Mouse (Mus musculus) lung, embryonic 16.5 days (tissue): ENCODE measurements around the gene Msx3. TPM values are rescaled to one million over a fixed set of nuclear protein-coding genes. Genes with fewer than 3 reads are reported as not detected.

Source experiments
- ATAC-seq: fragments of 200-750 bp; cut with Nextera tagmentation; 2 replicates; pipeline ENCODE4 v1.8.0; 2017; ENCODE audit warnings: low read depth, mild to moderate bottlenecking, moderate library complexity
- H3K27ac ChIP-seq: fragments of 300-500 bp; sonication (generic); 2 replicates; pipeline ENCODE4 v1.5.1; 2014; ENCODE audit warnings: mild to moderate bottlenecking, control low read depth, low read length
- H3K27me3 ChIP-seq: fragments of 300-500 bp; sonication (generic); 2 replicates; pipeline ENCODE4 v1.6.1; 2014; ENCODE audit warnings: low read depth, low read length, mixed read lengths; ENCODE audit not compliant: control insufficient read depth, insufficient read depth
- H3K36me3 ChIP-seq: fragments of 300-500 bp; sonication (generic); 2 replicates; pipeline ENCODE4 v1.6.1; 2014; ENCODE audit warnings: low read length; ENCODE audit not compliant: control insufficient read depth, insufficient read depth
- H3K4me1 ChIP-seq: fragments of 300-500 bp; sonication (generic); replicated peaks from 2 replicates; pipeline ENCODE4 v1.6.1; 2014; ENCODE audit warnings: low read length, mixed read lengths; ENCODE audit not compliant: control insufficient read depth, insufficient read depth
- H3K4me2 ChIP-seq: fragments of 300-500 bp; sonication (generic); 2 replicates; pipeline ENCODE4 v1.6.1; 2014; ENCODE audit warnings: low read depth, low read length, control low read depth
- H3K4me3 ChIP-seq: fragments of 300-500 bp; sonication (generic); 2 replicates; pipeline ENCODE4 v1.5.1; 2014; ENCODE audit warnings: mild to moderate bottlenecking, low read length, control low read depth
- H3K9ac ChIP-seq: fragments of 300-500 bp; sonication (generic); 2 replicates; pipeline ENCODE4 v1.6.1; 2014; ENCODE audit warnings: low read length, control low read depth
- H3K9me3 ChIP-seq: fragments of 300-500 bp; sonication (generic); 2 replicates; pipeline ENCODE4 v1.6.1; 2016; ENCODE audit warnings: low read length; ENCODE audit not compliant: control insufficient read depth
- WGBS: fragments of 180-500 bp; shearing (Covaris S2); extraction: QIAGEN DNeasy Blood & Tissue Kit; methylation state at CpG from one replicate; pipeline ENCODE4 v1.1.7; 2014; 5-methylcytosine and 5-hydroxymethylcytosine counted together
- polyA plus RNA-seq: library from polyadenylated mRNA; unstranded; fragments of >200 nt; fragmentation: Nextera tagmentation; extraction: Ambion mirVana; gene quantifications from 2 replicates; pipeline ENCODE4 v1.2.1, GENCODE M21; 2015

Gene Msx3
- polyA plus RNA-seq, 1 experiment from 2014 or later: not detected

DNA sequence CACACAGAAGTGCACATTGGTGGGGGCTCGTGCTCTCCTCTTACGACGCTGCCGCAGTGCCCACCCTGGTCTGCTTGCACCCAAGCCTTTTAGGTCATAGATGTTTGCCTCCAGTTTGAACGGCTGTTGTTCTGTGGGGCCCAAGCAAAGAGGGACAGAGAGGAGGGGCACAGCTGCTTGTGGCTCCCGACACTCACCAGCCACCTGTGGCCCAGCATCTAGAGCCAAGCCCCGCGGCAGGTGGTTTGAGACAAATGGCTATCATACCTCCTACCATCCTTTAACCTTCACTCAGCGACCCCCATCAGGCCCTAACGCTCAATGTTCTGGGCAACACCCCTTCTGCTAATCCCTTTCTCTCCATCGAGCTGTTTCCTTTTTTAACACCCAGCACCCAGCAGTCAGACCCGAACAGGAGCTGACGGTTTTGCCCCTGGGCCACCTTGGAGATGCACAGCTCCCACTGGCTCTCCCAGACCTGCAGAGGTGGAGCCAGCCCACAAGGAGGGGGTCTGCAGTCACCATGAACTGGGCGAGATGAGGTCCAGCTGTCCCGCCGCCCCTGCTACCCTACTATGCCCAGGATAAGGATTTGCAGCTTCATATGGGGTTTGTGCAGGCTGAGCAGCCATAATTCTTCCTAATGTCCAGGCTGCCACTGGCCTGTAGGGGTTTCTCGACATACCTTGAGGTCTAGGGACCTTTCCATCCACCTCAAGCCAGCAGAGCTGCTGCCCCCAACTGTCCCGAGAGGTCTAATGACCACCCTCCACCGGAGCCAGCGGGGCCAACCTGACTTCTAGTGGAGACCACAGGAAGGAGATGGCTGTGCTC is 32.7 kb upstream of the Msx3 start:
- WGBS: 18% methylated on average over 20 of the region's 20 CpGs
- Histone ChIP-seq H3K27me3 (peaks cover 39% of the 10 kb centered on the region), H3K4me2 (no peak overlapping the region), H3K36me3 (no peaks in the 10 kb centered on the region), H3K27ac (no peak overlapping the region), H3K9ac (no peak overlapping the region), H3K9me3 (no peaks in the 10 kb centered on the region), H3K4me3 (no peak overlapping the region), H3K4me1 (no peaks in the 10 kb centered on the region; the same call in 1 of the 2 replicates)
- no peak for ATAC-seq

DNA sequence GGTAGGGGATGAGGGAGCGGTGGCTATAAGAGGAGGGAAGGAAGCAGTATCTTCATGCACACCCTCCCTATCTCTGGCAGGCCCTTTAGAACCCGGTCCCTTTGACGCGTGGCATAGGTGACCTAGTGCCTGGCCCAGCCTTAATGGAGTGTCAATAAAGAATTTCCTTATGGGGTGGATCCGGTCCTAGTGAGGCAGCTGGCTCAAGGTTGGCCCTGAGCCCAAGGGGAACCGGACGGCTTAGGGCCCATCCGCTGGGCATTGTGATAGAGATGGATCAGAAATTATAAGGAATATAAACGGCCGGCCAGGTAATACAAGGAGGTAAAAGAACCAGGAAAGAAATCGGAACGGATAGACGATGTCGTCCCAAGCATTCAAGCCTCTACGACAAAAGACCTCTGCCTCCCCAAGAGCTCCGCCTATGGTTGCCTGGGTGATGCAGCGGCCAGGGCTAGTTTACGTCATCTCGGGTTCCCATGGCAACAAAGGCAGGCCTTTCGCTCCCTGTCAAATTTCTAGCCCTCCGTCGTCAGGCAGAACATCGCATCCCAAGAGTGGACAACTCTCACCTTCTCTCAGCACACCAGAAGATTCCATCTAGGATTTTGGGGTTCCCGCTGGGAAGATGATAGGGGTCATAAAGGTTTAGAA is 31.7 kb upstream of the Msx3 start:
- no peaks in the 10 kb centered on the region for H3K9me3 ChIP-seq
- H3K27ac ChIP-seq: no peak overlapping the region
- peak overlapping the region; percentile 17 for H3K4me3 ChIP-seq
- H3K9ac ChIP-seq: no peak overlapping the region
- ATAC-seq: peak; percentile 77
- WGBS: 3% methylated on average over 24 of the region's 24 CpGs
- peaks cover 39% of the 10 kb centered on the region for H3K27me3 ChIP-seq
- H3K4me2 ChIP-seq: peak overlapping the region; percentile 37
- H3K4me1 ChIP-seq: no peaks in the 10 kb centered on the region; the same call in 1 of the 2 replicates
- no peaks in the 10 kb centered on the region for H3K36me3 ChIP-seq

DNA sequence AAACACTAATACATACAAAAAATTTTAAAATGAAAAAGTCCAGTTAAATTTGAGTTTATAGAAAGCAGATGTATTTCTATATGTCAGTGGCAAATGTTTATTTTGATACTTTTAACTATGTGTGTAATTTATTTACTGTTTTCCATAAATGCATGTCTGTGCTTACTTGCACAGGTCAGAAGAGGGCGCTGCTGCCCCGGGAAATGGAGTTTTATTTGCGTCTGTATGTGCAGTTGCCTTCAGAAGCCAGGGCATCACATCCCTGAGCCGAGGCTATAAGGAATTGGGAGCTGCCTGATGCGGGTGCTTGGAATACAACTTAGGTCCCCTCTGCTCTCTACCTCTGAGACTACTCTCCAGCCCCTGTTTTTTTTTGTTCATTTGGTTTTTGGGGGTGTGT is 29.8 kb upstream of the Msx3 start:
- Histone ChIP-seq H3K27me3 (peaks cover 39% of the 10 kb centered on the region), H3K36me3 (no peaks in the 10 kb centered on the region), H3K27ac (no peak overlapping the region), H3K9ac (no peak overlapping the region), H3K9me3 (no peaks in the 10 kb centered on the region), H3K4me1 (no peaks in the 10 kb centered on the region; the same call in 1 of the 2 replicates), H3K4me3 (no peak overlapping the region), H3K4me2 (no peak overlapping the region)
- WGBS: 4% methylated on average over 5 of the region's 5 CpGs
- ATAC-seq: no peak

DNA sequence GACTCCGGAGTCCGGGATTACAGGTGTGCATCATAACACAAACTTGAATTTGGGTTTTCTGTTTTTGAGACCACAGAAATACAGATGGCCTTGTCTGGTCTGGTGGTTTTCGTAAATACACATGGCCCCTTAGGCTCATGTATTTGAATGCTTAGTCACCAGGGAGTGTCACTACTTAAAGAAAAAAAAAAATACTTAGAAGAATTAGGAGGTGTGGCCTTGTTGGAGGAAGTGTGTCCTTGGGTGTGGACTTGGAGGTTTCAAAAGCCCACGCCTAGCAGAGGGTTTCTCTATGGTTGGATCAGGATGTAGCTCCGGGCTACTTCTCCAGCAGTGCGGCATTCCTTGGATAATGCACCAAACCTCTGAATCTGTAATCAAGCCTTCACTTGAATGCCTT is 28.8 kb upstream of the Msx3 start:
- no peak overlapping the region for H3K9ac ChIP-seq
- no peak overlapping the region for H3K27ac ChIP-seq
- H3K4me2 ChIP-seq: no peak overlapping the region
- ATAC-seq: no peak
- H3K4me1 ChIP-seq: no peaks in the 10 kb centered on the region; the same call in 1 of the 2 replicates
- no peaks in the 10 kb centered on the region for H3K9me3 ChIP-seq
- 65% methylated on average over 6 of the region's 6 CpGs for WGBS
- no peak overlapping the region for H3K4me3 ChIP-seq
- H3K27me3 ChIP-seq: peaks cover 37% of the 10 kb centered on the region
- no peaks in the 10 kb centered on the region for H3K36me3 ChIP-seq

DNA sequence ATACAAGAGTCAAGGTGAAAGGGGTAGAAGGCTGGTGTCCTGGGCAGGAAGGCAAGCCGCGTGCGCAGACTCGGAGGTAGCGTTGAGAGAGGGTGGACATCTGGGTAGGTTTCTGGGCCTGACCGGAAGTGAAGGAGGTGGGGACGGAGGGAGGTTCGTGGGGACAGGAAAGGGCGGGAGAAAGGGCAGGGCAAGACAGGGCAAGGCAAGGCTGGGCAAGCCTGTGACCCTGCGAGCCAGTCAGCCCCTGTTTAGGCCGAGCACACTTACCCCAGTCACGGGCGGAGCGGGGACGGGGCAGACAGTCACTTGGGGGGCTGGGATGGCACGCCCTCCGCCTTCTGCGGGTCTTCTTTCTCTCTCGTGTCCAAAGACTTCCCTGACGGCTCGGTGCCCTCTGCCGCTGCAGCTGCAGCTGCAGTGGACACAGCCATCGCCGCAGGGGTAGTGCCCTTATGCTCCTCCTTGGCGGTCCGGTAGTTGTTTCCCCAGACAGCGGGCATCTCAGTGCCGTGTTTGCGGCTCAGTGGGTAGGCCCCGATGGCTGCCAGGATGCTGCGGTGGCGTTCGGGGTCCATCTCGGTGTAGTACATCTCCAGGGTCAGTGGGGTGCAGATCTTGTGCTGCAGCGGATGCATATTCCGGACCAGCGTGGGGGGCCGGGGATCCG is 21.3 kb upstream of the Msx3 start:
- H3K9me3 ChIP-seq: no peaks in the 10 kb centered on the region
- H3K4me2 ChIP-seq: peak overlapping the region; percentile 58
- H3K4me1 ChIP-seq: no peaks in the 10 kb centered on the region
- H3K9ac ChIP-seq: peak overlapping the region; percentile 54; the same call in 1 of the 2 replicates
- no peaks in the 10 kb centered on the region for H3K36me3 ChIP-seq
- peak; percentile 59 for ATAC-seq
- peaks cover 6% of the 10 kb centered on the region for H3K27me3 ChIP-seq
- H3K27ac ChIP-seq: no peak overlapping the region
- 20% methylated on average over 35 of the region's 39 CpGs for WGBS
- H3K4me3 ChIP-seq: peak overlapping the region; percentile 38

DNA sequence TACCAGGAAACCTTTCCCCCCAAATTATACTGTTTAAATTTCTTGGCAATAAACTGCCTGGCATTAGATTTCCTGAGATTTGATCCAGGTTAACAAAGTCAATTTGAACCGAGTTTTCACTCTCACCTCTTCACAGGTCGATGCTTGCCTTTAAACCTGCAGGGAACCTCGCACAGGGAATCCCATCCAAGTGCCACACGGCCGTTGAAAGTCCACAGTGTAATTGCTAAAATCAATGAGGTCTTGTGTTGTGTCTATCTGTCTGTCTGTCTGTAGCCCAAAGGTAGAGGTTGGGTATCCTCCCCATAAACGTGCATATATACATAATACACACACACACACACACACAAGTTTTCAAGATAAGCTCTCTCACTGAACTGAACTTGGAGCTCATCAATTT is 18.5 kb upstream of the Msx3 start:
- no peak overlapping the region for H3K4me3 ChIP-seq
- no peaks in the 10 kb centered on the region for H3K36me3 ChIP-seq
- H3K27me3 ChIP-seq: peaks cover 19% of the 10 kb centered on the region
- H3K4me2 ChIP-seq: no peak overlapping the region
- ATAC-seq: no peak
- no peak overlapping the region for H3K27ac ChIP-seq
- H3K4me1 ChIP-seq: no peaks in the 10 kb centered on the region
- H3K9me3 ChIP-seq: no peaks in the 10 kb centered on the region
- no peak overlapping the region for H3K9ac ChIP-seq
- 57% methylated on average over 6 of the region's 6 CpGs for WGBS

DNA sequence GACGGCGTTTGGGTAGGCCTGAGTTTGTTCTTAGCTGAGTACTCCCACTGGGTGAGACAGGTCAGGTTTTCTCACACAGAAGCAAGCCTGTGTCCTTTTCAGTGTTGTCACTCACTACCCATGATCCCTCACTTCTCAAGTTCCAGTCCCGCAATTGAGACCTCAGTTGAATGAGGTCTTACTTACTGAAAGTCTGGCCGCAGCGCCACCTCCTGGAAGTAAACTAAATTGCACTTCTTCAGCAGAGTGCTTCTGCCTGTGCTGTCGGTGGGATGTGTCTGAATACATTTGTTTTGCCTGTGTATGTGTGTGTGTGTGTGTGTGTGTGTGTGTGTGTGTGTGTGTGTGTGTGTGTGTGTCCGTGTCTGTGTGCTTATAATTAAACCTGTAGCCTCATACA is 14.2 kb upstream of the Msx3 start:
- Histone ChIP-seq H3K4me2 (no peak overlapping the region), H3K4me3 (no peak overlapping the region), H3K36me3 (no peaks in the 10 kb centered on the region), H3K4me1 (peaks cover 9% of the 10 kb centered on the region), H3K27ac (no peak overlapping the region), H3K27me3 (peaks cover 56% of the 10 kb centered on the region), H3K9me3 (no peaks in the 10 kb centered on the region), H3K9ac (no peak overlapping the region)
- WGBS: 16% methylated on average over 7 of the region's 7 CpGs
- ATAC-seq: no peak

DNA sequence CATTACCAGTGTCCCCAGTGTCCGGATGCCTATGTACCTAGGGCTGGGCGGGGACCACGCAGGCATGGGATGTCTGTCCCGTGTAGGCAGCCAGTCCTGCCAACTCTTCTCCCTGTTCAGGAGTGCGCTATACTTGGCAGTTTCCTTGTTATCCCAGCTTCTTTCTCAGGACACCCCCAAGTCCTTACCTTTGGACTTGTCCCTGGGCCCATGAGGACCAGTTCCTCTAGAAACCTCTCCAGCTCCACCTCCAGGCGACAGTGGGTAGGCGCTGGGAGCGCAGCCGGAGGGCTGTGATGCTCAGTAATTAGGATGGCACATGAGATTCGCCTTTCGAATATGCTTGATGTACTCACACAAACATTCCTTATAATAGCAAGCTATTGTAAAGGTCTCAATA is 13.4 kb upstream of the Msx3 start:
- H3K36me3 ChIP-seq: no peaks in the 10 kb centered on the region
- no peak for ATAC-seq
- WGBS: 17% methylated on average over 11 of the region's 11 CpGs
- no peak overlapping the region for H3K4me3 ChIP-seq
- H3K9ac ChIP-seq: no peak overlapping the region
- no peaks in the 10 kb centered on the region for H3K9me3 ChIP-seq
- H3K4me2 ChIP-seq: no peak overlapping the region
- H3K4me1 ChIP-seq: peaks cover 11% of the 10 kb centered on the region
- peaks cover 64% of the 10 kb centered on the region for H3K27me3 ChIP-seq
- H3K27ac ChIP-seq: no peak overlapping the region

DNA sequence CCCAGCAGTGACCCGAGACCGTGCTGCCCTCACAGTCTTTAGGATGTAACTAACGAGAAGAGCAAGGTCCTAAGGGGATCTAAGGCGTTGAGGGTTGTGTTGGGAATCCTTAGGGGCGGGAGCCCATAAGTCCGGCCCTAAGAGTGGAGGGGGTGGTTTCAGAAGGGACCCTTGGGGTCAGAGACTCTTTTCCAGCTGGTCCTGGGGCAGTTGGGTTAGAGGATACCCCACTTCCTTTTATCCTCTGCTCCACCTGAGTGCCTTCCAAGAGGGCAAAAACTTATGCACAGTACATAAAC is 12.9 kb upstream of the Msx3 start:
- peaks cover 69% of the 10 kb centered on the region for H3K27me3 ChIP-seq
- no peak overlapping the region for H3K27ac ChIP-seq
- H3K36me3 ChIP-seq: no peaks in the 10 kb centered on the region
- WGBS: 3% methylated on average over 6 of the region's 6 CpGs
- H3K4me3 ChIP-seq: no peak overlapping the region
- H3K4me1 ChIP-seq: peaks cover 11% of the 10 kb centered on the region
- no peak overlapping the region for H3K9ac ChIP-seq
- H3K9me3 ChIP-seq: no peaks in the 10 kb centered on the region
- ATAC-seq: no peak
- peak overlapping the region; percentile 59 for H3K4me2 ChIP-seq
